Mouse (Mus musculus): Measurements from ENCODE around the gene Rhou. TPM values are rescaled to one million over a fixed set of nuclear protein-coding genes. Genes with fewer than 3 reads are reported as not detected.
A peak's percentile ranks its signal among the peaks of the same experiment; 100 is the strongest.

The Rhou gene
- polyA plus RNA-seq, 1 experiment from 2014 or later: 1.6 TPM

- Histone ChIP-seq H3K4me2 (peak overlapping the region; percentile 68), H3K4me3 (peak overlapping the region; percentile 59), H3K36me3 (peaks cover 8% of the 10 kb centered on the region; the same call in 1 of the 2 replicates), H3K27me3 (replicated peaks) (peaks cover 69% of the 10 kb centered on the region), H3K4me1 (peaks cover 11% of the 10 kb centered on the region; the same call in 1 of the 2 replicates), H3K27ac (peak overlapping the region; percentile 65; the same call in 1 of the 2 replicates), H3K9me3 (replicated peaks) (no peaks in the 10 kb centered on the region), H3K9ac (peak overlapping the region; percentile 60)
- ATAC-seq: peak; percentile 30; the same call in 1 of the 2 replicates
- WGBS (ENCODE audit: insufficient replicate concordance): 3% methylated on average over 70 of the region's 77 CpGs
Measured at GRCm38 (mm10) chr8:123653994-123654569, 353 bp downstream of the Rhou start.

DNA sequence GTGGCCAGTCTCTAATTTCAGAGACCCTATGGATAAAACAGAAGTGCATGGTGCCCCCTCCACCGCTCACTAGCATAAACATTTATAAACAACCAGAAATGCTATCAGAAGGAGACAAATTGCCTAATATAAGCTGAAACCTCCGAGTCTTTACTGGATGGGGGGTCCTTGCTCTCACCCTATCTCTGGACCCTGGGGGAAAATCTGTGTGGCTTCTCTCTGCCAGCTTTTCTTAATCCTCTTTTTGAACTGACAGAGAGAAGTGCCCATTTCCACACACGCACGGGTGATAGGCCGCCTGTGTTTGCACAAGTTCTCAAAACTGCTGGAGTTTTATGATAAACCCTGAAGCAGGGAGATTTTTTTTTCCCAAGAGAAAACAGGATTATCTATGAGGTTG lies 1.0 kb downstream of the Rhou start:
- Histone ChIP-seq H3K27ac (0 out of 2 replicates have a peak overlapping the region, but pooled peaks have one; percentile 6), H3K9me3 (replicated peaks) (no peaks in the 10 kb centered on the region), H3K27me3 (replicated peaks) (peaks cover 67% of the 10 kb centered on the region), H3K4me3 (peak overlapping the region; percentile 59), H3K36me3 (peaks cover 8% of the 10 kb centered on the region; the same call in 1 of the 2 replicates), H3K4me2 (peak overlapping the region; percentile 68), H3K9ac (no peak overlapping the region; the same call in 1 of the 2 replicates), H3K4me1 (peaks cover 11% of the 10 kb centered on the region; the same call in 1 of the 2 replicates)
- 31% methylated on average over 5 of the region's 5 CpGs for WGBS (ENCODE audit: insufficient replicate concordance)
- no peak for ATAC-seq

DNA sequence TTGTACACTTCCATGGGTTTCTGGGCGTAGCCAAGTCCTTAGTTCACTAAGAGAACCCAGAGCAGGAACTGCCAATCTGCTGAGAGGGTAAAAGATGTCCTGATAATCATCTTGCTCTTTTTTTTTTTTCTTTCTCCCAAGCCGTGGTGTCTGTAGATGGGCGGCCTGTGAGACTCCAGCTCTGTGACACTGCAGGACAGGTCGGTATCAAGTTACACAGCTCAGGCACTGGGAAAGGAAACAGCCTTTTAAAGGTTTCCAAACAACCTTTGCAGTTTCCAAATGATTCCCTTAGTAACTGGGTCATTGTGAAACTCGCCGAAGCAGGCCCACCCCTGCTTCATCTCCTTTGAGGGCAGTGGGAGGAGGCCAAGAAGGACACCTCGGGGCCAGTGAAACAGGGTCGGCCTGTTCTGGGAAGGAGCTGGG lies 1.6 kb downstream of the Rhou start:
- ATAC-seq: no peak
- WGBS (ENCODE audit: insufficient replicate concordance): 15% methylated on average over 8 of the region's 8 CpGs
- Histone ChIP-seq H3K4me1 (peaks cover 11% of the 10 kb centered on the region; the same call in 1 of the 2 replicates), H3K4me3 (peak overlapping the region; percentile 59), H3K36me3 (peaks cover 8% of the 10 kb centered on the region; the same call in 1 of the 2 replicates), H3K27ac (0 out of 2 replicates have a peak overlapping the region, but pooled peaks have one; percentile 6), H3K27me3 (replicated peaks) (peaks cover 67% of the 10 kb centered on the region), H3K4me2 (peak overlapping the region; percentile 68), H3K9ac (peak overlapping the region; percentile 4; the same call in 1 of the 2 replicates), H3K9me3 (replicated peaks) (no peaks in the 10 kb centered on the region)

DNA sequence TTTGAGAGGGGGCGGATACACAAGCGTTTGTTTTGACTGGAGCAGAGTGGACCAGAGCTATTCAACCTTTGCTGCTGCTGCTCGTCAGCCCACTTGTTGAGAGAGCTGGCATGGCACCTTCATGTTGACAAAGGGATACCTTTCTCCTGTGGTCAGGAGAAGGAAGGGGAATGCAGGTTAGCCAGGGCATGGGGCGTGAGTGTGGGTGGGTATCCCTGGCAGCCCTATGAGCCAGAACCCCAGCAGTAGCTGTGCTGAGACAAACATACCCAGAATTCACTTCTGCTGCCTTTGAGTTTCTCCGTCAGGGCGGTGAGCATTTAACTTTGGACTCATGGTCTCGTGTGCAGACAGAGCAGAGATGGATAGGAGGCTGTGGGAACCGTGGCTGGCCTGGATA lies 4.1 kb downstream of the Rhou start:
- H3K9ac ChIP-seq: no peak overlapping the region
- no peak overlapping the region for H3K4me3 ChIP-seq
- peaks cover 15% of the 10 kb centered on the region; the same call in 1 of the 2 replicates for H3K36me3 ChIP-seq
- H3K9me3 ChIP-seq (replicated peaks): no peaks in the 10 kb centered on the region
- no peak for ATAC-seq
- 69% methylated on average over 8 of the region's 8 CpGs for WGBS (ENCODE audit: insufficient replicate concordance)
- H3K4me2 ChIP-seq: no peak overlapping the region
- peaks cover 11% of the 10 kb centered on the region; the same call in 1 of the 2 replicates for H3K4me1 ChIP-seq
- peaks cover 48% of the 10 kb centered on the region for H3K27me3 ChIP-seq (replicated peaks)
- no peak overlapping the region for H3K27ac ChIP-seq

DNA sequence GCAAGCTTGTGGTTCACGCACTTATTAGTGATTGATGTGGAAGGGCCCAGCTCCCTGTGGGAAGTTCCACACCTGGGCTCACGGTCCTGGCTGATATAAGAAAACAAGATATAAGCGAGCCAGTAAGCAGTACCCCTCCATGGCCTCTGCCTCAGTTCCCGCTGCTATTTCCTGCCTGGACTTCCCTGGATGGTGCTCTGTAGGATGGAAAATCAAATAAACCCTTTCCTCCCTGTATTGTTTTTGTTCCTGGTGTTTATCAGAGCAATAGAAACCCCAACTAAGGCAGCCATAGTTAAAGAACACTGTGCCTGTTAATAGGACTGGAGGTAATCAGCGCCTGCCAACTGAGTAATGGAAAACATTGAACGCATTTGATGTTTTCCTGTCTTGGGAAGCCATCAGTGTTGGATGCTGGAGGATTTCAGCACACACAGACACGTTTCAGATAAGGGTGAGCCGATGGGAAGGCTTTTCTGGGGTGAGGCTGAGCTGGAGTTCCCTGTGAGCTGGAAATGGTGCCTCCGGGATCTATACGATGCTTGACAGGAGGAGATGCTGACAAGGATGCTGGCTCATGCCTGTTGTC lies 5.8 kb downstream of the Rhou start:
- H3K9me3 ChIP-seq (replicated peaks): no peaks in the 10 kb centered on the region
- H3K9ac ChIP-seq: no peak overlapping the region
- no peak for ATAC-seq
- H3K4me1 ChIP-seq: peaks cover 7% of the 10 kb centered on the region; the same call in 1 of the 2 replicates
- H3K4me2 ChIP-seq: no peak overlapping the region
- peaks cover 31% of the 10 kb centered on the region for H3K27me3 ChIP-seq (replicated peaks)
- peaks cover 15% of the 10 kb centered on the region; the same call in 1 of the 2 replicates for H3K36me3 ChIP-seq
- H3K27ac ChIP-seq: no peak overlapping the region
- 64% methylated on average over 10 of the region's 10 CpGs for WGBS (ENCODE audit: insufficient replicate concordance)
- no peak overlapping the region for H3K4me3 ChIP-seq

- Histone ChIP-seq H3K4me1 (no peaks in the 10 kb centered on the region), H3K9me3 (replicated peaks) (no peaks in the 10 kb centered on the region), H3K4me3 (no peak overlapping the region), H3K36me3 (peaks cover 15% of the 10 kb centered on the region; the same call in 1 of the 2 replicates), H3K27me3 (replicated peaks) (peaks cover 11% of the 10 kb centered on the region), H3K9ac (no peak overlapping the region), H3K27ac (no peak overlapping the region), H3K4me2 (no peak overlapping the region)
- WGBS (ENCODE audit: insufficient replicate concordance): 67% methylated on average over 11 of the region's 11 CpGs
- ATAC-seq: no peak
Measured at GRCm38 (mm10) chr8:123661515-123661914, 7.8 kb downstream of the Rhou start.

GRCm38 (mm10) chr8:123665580-123665979 lies 11.9 kb downstream of the Rhou start:
- no peaks in the 10 kb centered on the region for H3K4me1 ChIP-seq
- WGBS (ENCODE audit: insufficient replicate concordance): 57% methylated on average over 6 of the region's 6 CpGs
- H3K9ac ChIP-seq: no peak overlapping the region
- H3K36me3 ChIP-seq: peaks cover 7% of the 10 kb centered on the region; the same call in 1 of the 2 replicates
- no peak overlapping the region for H3K27ac ChIP-seq
- ATAC-seq: no peak
- 0 out of 2 replicates have a peak, but pooled peaks cover 2% of the 10 kb centered on the region for H3K27me3 ChIP-seq (replicated peaks)
- no peak overlapping the region for H3K4me3 ChIP-seq
- H3K4me2 ChIP-seq: no peak overlapping the region
- no peaks in the 10 kb centered on the region for H3K9me3 ChIP-seq (replicated peaks)

- Histone ChIP-seq H3K36me3 (peaks cover 4% of the 10 kb centered on the region; the same call in 1 of the 2 replicates), H3K9ac (no peak overlapping the region), H3K27ac (no peak overlapping the region), H3K4me3 (no peak overlapping the region), H3K9me3 (replicated peaks) (no peaks in the 10 kb centered on the region), H3K4me1 (peaks cover 5% of the 10 kb centered on the region), H3K4me2 (no peak overlapping the region), H3K27me3 (replicated peaks) (0 out of 2 replicates have a peak, but pooled peaks cover 9% of the 10 kb centered on the region)
- 77% methylated on average over 1 of the region's 1 CpGs for WGBS (ENCODE audit: insufficient replicate concordance)
- ATAC-seq: no peak
Measured at GRCm38 (mm10) chr8:123666832-123667231, 13.1 kb downstream of the Rhou start.

DNA sequence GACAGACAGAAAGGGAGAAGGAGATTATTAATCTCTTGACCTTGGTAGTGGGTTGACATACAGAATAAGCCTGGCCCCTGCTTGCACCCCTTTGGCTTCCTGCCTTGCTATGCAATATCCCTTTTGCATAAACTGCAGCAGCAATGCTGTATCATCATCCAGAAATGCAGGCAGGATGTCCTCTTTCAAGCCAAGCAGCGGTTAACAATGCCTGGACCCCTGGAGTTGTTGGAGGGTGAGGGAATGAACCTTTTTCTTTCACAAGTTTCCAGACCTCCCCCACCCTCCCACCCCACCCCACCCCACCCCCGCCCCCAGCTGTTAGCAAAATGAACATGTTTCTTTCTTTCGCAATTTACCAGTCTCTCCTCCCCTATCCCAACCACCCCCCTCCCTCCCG lies 15.0 kb downstream of the Rhou start:
- 39% methylated on average over 3 of the region's 4 CpGs for WGBS (ENCODE audit: insufficient replicate concordance)

GRCm38 (mm10) chr8:123670766-123671165 lies 17.0 kb downstream of the Rhou start:
- no peak for ATAC-seq
- Histone ChIP-seq H3K36me3 (no peaks in the 10 kb centered on the region), H3K4me3 (no peak overlapping the region), H3K4me2 (no peak overlapping the region), H3K9ac (no peak overlapping the region), H3K4me1 (peaks cover 11% of the 10 kb centered on the region), H3K9me3 (replicated peaks) (no peaks in the 10 kb centered on the region), H3K27ac (no peak overlapping the region), H3K27me3 (replicated peaks) (0 out of 2 replicates have a peak, but pooled peaks cover 9% of the 10 kb centered on the region)
- WGBS (ENCODE audit: insufficient replicate concordance): 60% methylated on average over 7 of the region's 7 CpGs

More for the DNA sequence above, 15.0 kb downstream of the Rhou start:
- Histone ChIP-seq H3K27me3 (replicated peaks) (0 out of 2 replicates have a peak, but pooled peaks cover 9% of the 10 kb centered on the region), H3K27ac (no peak overlapping the region), H3K4me3 (no peak overlapping the region), H3K4me1 (peaks cover 6% of the 10 kb centered on the region), H3K4me2 (no peak overlapping the region), H3K9me3 (replicated peaks) (no peaks in the 10 kb centered on the region), H3K9ac (no peak overlapping the region), H3K36me3 (no peaks in the 10 kb centered on the region)
- ATAC-seq: no peak

DNA sequence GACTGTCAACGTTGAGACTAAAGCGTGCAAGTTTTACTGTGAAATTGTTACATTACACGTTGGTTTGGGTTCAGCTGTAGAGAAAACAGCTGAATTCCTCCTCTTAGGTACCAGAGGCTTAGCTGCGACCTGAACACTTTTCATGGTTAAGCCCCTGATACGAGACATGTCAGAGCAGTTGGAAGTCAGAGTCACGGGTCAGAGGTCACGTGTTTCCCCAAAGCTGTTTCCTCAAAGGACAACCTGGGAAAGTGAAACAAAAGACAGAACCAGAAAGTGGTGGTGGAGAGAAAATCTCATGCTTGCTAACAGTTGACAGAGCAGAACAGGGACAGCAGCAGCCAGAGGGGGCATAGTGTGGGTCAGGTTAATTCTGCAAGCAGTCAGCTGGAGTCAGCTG lies 17.7 kb downstream of the Rhou start:
- H3K4me1 ChIP-seq: peaks cover 12% of the 10 kb centered on the region
- H3K27me3 ChIP-seq (replicated peaks): 0 out of 2 replicates have a peak, but pooled peaks cover 9% of the 10 kb centered on the region
- H3K4me3 ChIP-seq: no peak overlapping the region
- ATAC-seq: no peak
- H3K36me3 ChIP-seq: no peaks in the 10 kb centered on the region
- WGBS (ENCODE audit: insufficient replicate concordance): 60% methylated on average over 7 of the region's 7 CpGs
- no peaks in the 10 kb centered on the region for H3K9me3 ChIP-seq (replicated peaks)
- H3K27ac ChIP-seq: no peak overlapping the region
- no peak overlapping the region for H3K4me2 ChIP-seq
- no peak overlapping the region for H3K9ac ChIP-seq

GRCm38 (mm10) chr8:123672648-123673047 lies 18.9 kb downstream of the Rhou start:
- Histone ChIP-seq H3K4me1 (peaks cover 12% of the 10 kb centered on the region), H3K9me3 (replicated peaks) (no peaks in the 10 kb centered on the region), H3K27me3 (replicated peaks) (0 out of 2 replicates have a peak, but pooled peaks cover 9% of the 10 kb centered on the region), H3K4me2 (no peak overlapping the region), H3K27ac (no peak overlapping the region), H3K9ac (no peak overlapping the region), H3K36me3 (no peaks in the 10 kb centered on the region), H3K4me3 (no peak overlapping the region)
- 23% methylated on average over 6 of the region's 6 CpGs for whole genome bisulfite sequencing (ENCODE audit: insufficient replicate concordance)
- ATAC-seq: no peak
